In genomic region chr2:137613791-137614190, GRCm38 (mm10) we compare ENCODE assay signal across 20 mouse cellular contexts.
"Had no signal": no experiment of that assay in that cellular context is flagged by ENCODE, and none has a peak within 500 bp of the region (broad histone marks: within the 10 kb centered on the region; RNA-seq: fewer than 3 reads in every experiment).

No protein-coding gene starts in this region.

- H3K36me3 ChIP-seq: kidney, embryonic 15.5 days; limb, embryonic 12.5 days; limb, embryonic 15.5 days; midbrain, embryonic 12.5 days; midbrain, embryonic 15.5 days; neural tube, embryonic 12.5 days; neural tube, embryonic 15.5 days had no signal

- H3K4me1 ChIP-seq: kidney, embryonic 15.5 days; limb, embryonic 12.5 days; limb, embryonic 15.5 days; midbrain, embryonic 12.5 days; midbrain, embryonic 15.5 days; neural tube, embryonic 12.5 days; neural tube, embryonic 15.5 days had no signal

- H3K9ac ChIP-seq: kidney, embryonic 15.5 days; limb, embryonic 12.5 days; limb, embryonic 15.5 days; liver, embryonic 14.5 days; liver, postnatal 0 days; lung, embryonic 14.5 days; midbrain, embryonic 12.5 days; midbrain, embryonic 15.5 days; neural tube, embryonic 12.5 days; neural tube, embryonic 15.5 days had no signal

- H3K27ac ChIP-seq: kidney, embryonic 15.5 days; limb, embryonic 12.5 days; limb, embryonic 15.5 days; liver, embryonic 14.5 days; macrophage; midbrain, embryonic 12.5 days; midbrain, embryonic 15.5 days; neural tube, embryonic 12.5 days; neural tube, embryonic 15.5 days; stomach, postnatal 0 days had no signal

- H3K4me2 ChIP-seq: kidney, embryonic 15.5 days; limb, embryonic 12.5 days; limb, embryonic 15.5 days; liver, embryonic 11.5 days; lung, embryonic 14.5 days; midbrain, embryonic 12.5 days; midbrain, embryonic 15.5 days; neural tube, embryonic 12.5 days; neural tube, embryonic 15.5 days had no signal

- H3K4me3 ChIP-seq: kidney, embryonic 15.5 days; limb, embryonic 12.5 days; limb, embryonic 15.5 days; midbrain, embryonic 12.5 days; midbrain, embryonic 15.5 days; neural tube, embryonic 12.5 days; neural tube, embryonic 15.5 days had no signal

- H3K9me3 ChIP-seq: kidney, embryonic 15.5 days; limb, embryonic 12.5 days; limb, embryonic 15.5 days; midbrain, embryonic 12.5 days; midbrain, embryonic 15.5 days; neural tube, embryonic 12.5 days; neural tube, embryonic 15.5 days had no signal

- DNase-seq: kidney, postnatal 14 days; kidney, postnatal 4 days; left cerebral cortex, postnatal 4 days; liver, postnatal 0 days; lung, embryonic 14.5 days; thymus, adult 2 months; thymus, postnatal 14 days; thymus, postnatal 4 days had no signal

- ATAC-seq: liver, postnatal 0 days; lung, postnatal 0 days; midbrain, embryonic 15.5 days had no signal

- H3K27me3 ChIP-seq: kidney, embryonic 15.5 days; limb, embryonic 12.5 days; limb, embryonic 15.5 days; midbrain, embryonic 12.5 days; midbrain, embryonic 15.5 days; neural tube, embryonic 12.5 days; neural tube, embryonic 15.5 days had no signal
